Mouse (Mus musculus) lung, postnatal 14 days (tissue): ENCODE measurements around the gene Cdh22.

ENCODE experiments used
- DNase-seq: peaks from one replicate; pipeline ENCODE4 v3.0.0; 2021

The Cdh22 gene

GRCm38 (mm10) chr2:165234613-165235291 is at the start of gene Cdh22:
Gene Cdh22, minus strand, starts transcription at chr2:165234853.
- peak; percentile 52 for DNase-seq

GRCm38 (mm10) chr2:165284377-165284776 is 49.7 kb upstream of the Cdh22 start:
- no peak for DNase-seq

- no peak for DNase-seq
Observed at GRCm38 (mm10) chr2:165283644-165284043, 49.0 kb upstream of the Cdh22 start.

GRCm38 (mm10) chr2:165281779-165282311 is 47.2 kb upstream of the Cdh22 start:
- peak; percentile 23 for DNase-seq

- no peak for DNase-seq
Observed at GRCm38 (mm10) chr2:165279351-165279750, 44.7 kb upstream of the Cdh22 start.

GRCm38 (mm10) chr2:165277188-165277740 is 42.6 kb upstream of the Cdh22 start:
- DNase-seq: no peak

GRCm38 (mm10) chr2:165275824-165276223 is 41.2 kb upstream of the Cdh22 start:
- DNase-seq: peak; percentile 74

GRCm38 (mm10) chr2:165275124-165275640 is 40.5 kb upstream of the Cdh22 start:
- no peak for DNase-seq

- DNase-seq: no peak
Observed at GRCm38 (mm10) chr2:165273589-165273988, 38.9 kb upstream of the Cdh22 start.

- no peak for DNase-seq
Observed at GRCm38 (mm10) chr2:165271326-165271725, 36.7 kb upstream of the Cdh22 start.

- DNase-seq: no peak
Observed at GRCm38 (mm10) chr2:165270858-165271257, 36.2 kb upstream of the Cdh22 start.

- DNase-seq: no peak
Observed at GRCm38 (mm10) chr2:165266739-165267138, 32.1 kb upstream of the Cdh22 start.

GRCm38 (mm10) chr2:165263861-165264260 is 29.2 kb upstream of the Cdh22 start:
- no peak for DNase-seq

- no peak for DNase-seq
Observed at GRCm38 (mm10) chr2:165262274-165262990, 27.8 kb upstream of the Cdh22 start.

GRCm38 (mm10) chr2:165259859-165260258 is 25.2 kb upstream of the Cdh22 start:
- DNase-seq: no peak

- no peak for DNase-seq
Observed at GRCm38 (mm10) chr2:165258321-165258720, 23.7 kb upstream of the Cdh22 start.

- no peak for DNase-seq
Observed at GRCm38 (mm10) chr2:165257151-165257834, 22.6 kb upstream of the Cdh22 start.

- no peak for DNase-seq
Observed at GRCm38 (mm10) chr2:165256213-165256612, 21.6 kb upstream of the Cdh22 start.

GRCm38 (mm10) chr2:165253867-165254266 is 19.2 kb upstream of the Cdh22 start:
- no peak for DNase-seq

GRCm38 (mm10) chr2:165253269-165253668 is 18.6 kb upstream of the Cdh22 start:
- no peak for DNase-seq

GRCm38 (mm10) chr2:165252801-165253200 is 18.1 kb upstream of the Cdh22 start:
- no peak for DNase-seq

GRCm38 (mm10) chr2:165252381-165252780 is 17.7 kb upstream of the Cdh22 start:
- no peak for DNase-seq

GRCm38 (mm10) chr2:165250903-165251302 is 16.2 kb upstream of the Cdh22 start:
- DNase-seq: no peak
